Mouse (Mus musculus): ENCODE results near the gene Usp33. TPM values are rescaled to one million over a fixed set of nuclear protein-coding genes. Genes with fewer than 3 reads are reported as not detected.

Usp33 gene
- total RNA-seq, 2 experiments from 2014 or later, result 42.8 to 78.4 TPM

GRCm38 (mm10) chr3:152339862-152340557 lies 6.3 kb upstream of the Usp33 start, which contains the start of gene Miga1:
Gene Miga1 (minus strand): TSS chr3:152340407.
- peak; percentile 88 for ATAC-seq (ENCODE audit: poor library complexity, severe bottlenecking)

- no peak for ATAC-seq (ENCODE audit: poor library complexity, severe bottlenecking)
These were observed 3.2 kb upstream of the Usp33 start for GRCm38 (mm10) chr3:152342961-152343517.

GRCm38 (mm10) chr3:152346633-152347141 lies 409 bp downstream of the Usp33 start:
- peak; percentile 22 for ATAC-seq (ENCODE audit: poor library complexity, severe bottlenecking)

GRCm38 (mm10) chr3:152347227-152347626 lies 949 bp downstream of the Usp33 start:
- no peak for ATAC-seq (ENCODE audit: poor library complexity, severe bottlenecking)

- ATAC-seq (ENCODE audit: poor library complexity, severe bottlenecking), result no peak
These were observed 1.9 kb downstream of the Usp33 start for GRCm38 (mm10) chr3:152348011-152348830.

GRCm38 (mm10) chr3:152350431-152350830 lies 4.2 kb downstream of the Usp33 start:
- ATAC-seq (ENCODE audit: poor library complexity, severe bottlenecking), result no peak

GRCm38 (mm10) chr3:152350966-152351365 lies 4.7 kb downstream of the Usp33 start:
- no peak for ATAC-seq (ENCODE audit: poor library complexity, severe bottlenecking)

GRCm38 (mm10) chr3:152352289-152352688 lies 6.0 kb downstream of the Usp33 start:
- no peak for ATAC-seq (ENCODE audit: poor library complexity, severe bottlenecking)

- ATAC-seq (ENCODE audit: poor library complexity, severe bottlenecking), result no peak
These were observed 7.3 kb downstream of the Usp33 start for GRCm38 (mm10) chr3:152353434-152354177.

- ATAC-seq (ENCODE audit: poor library complexity, severe bottlenecking), result peak; percentile 49
These were observed 9.1 kb downstream of the Usp33 start for GRCm38 (mm10) chr3:152355361-152355760.

- no peak for ATAC-seq (ENCODE audit: poor library complexity, severe bottlenecking)
These were observed 10.5 kb downstream of the Usp33 start for GRCm38 (mm10) chr3:152356751-152357150.

- no peak for ATAC-seq (ENCODE audit: poor library complexity, severe bottlenecking)
These were observed 12.9 kb downstream of the Usp33 start for GRCm38 (mm10) chr3:152359151-152359550.

- ATAC-seq (ENCODE audit: poor library complexity, severe bottlenecking), result no peak
These were observed 17.9 kb downstream of the Usp33 start for GRCm38 (mm10) chr3:152364181-152364580.

- no peak for ATAC-seq (ENCODE audit: poor library complexity, severe bottlenecking)
These were observed 29.8 kb downstream of the Usp33 start for GRCm38 (mm10) chr3:152376063-152376462.

- ATAC-seq (ENCODE audit: poor library complexity, severe bottlenecking), result no peak
These were observed 37.8 kb downstream of the Usp33 start for GRCm38 (mm10) chr3:152384106-152384505.

GRCm38 (mm10) chr3:152395350-152396277 lies 49.3 kb downstream of the Usp33 start, which contains the start of gene Zzz3:
Gene Zzz3 (plus strand): TSS chr3:152395473.
- ATAC-seq (ENCODE audit: poor library complexity, severe bottlenecking), result peak; percentile 76

- ATAC-seq (ENCODE audit: poor library complexity, severe bottlenecking), result peak; percentile 87
These were observed 50.2 kb downstream of the Usp33 start for GRCm38 (mm10) chr3:152396278-152396987.

GRCm38 (mm10) chr3:152396988-152397314 lies 50.7 kb downstream of the Usp33 start:
- no peak for ATAC-seq (ENCODE audit: poor library complexity, severe bottlenecking)

- ATAC-seq (ENCODE audit: poor library complexity, severe bottlenecking), result no peak
These were observed 51.2 kb downstream of the Usp33 start for GRCm38 (mm10) chr3:152397335-152397940.
